Mouse (Mus musculus): ENCODE measurements at regions not wholly inside any gene's neighbourhood (a gene's known extent, or its start where the extent isn't known, plus 50 kb on each side); places are given as distances from the start of the nearest gene placed in this dataset.

- H3K4me3 ChIP-seq = no peak overlapping the region
- no peak overlapping the region for H3K9ac ChIP-seq
- no peaks in the 10 kb centered on the region for H3K9me3 ChIP-seq
- no peak overlapping the region for H3K4me2 ChIP-seq
- H3K36me3 ChIP-seq = no peaks in the 10 kb centered on the region
- 4% methylated on average over 3 of the region's 3 CpGs for WGBS
- peaks cover 6% of the 10 kb centered on the region for H3K4me1 ChIP-seq (replicated peaks)
- H3K27ac ChIP-seq (replicated peaks) = no peak overlapping the region
- H3K27me3 ChIP-seq = no peaks in the 10 kb centered on the region
- ATAC-seq (ENCODE audit: low read depth) = peak; percentile 27; the same call in 1 of the 2 replicates
These were observed 619.3 kb downstream of the Slc22a22 start for GRCm38 (mm10) chr15:56858134-56858533.

- no peaks in the 10 kb centered on the region for H3K36me3 ChIP-seq
- WGBS = 4% methylated on average over 2 of the region's 2 CpGs
- H3K4me3 ChIP-seq = no peak overlapping the region
- no peaks in the 10 kb centered on the region for H3K27me3 ChIP-seq
- ATAC-seq (ENCODE audit: low read depth) = no peak
- H3K9me3 ChIP-seq = no peaks in the 10 kb centered on the region
- H3K27ac ChIP-seq (replicated peaks) = no peak overlapping the region
- H3K4me1 ChIP-seq (replicated peaks) = peaks cover 6% of the 10 kb centered on the region
- H3K9ac ChIP-seq = no peak overlapping the region
- no peak overlapping the region for H3K4me2 ChIP-seq
These were observed 621.4 kb downstream of the Slc22a22 start for GRCm38 (mm10) chr15:56856057-56856456.

GRCm38 (mm10) chr15:56853106-56853505 is 624.3 kb downstream of the Slc22a22 start:
- Histone ChIP-seq H3K4me1 (replicated peaks) (peaks cover under 1% of the 10 kb centered on the region), H3K4me3 (no peak overlapping the region), H3K9me3 (no peaks in the 10 kb centered on the region), H3K4me2 (no peak overlapping the region), H3K9ac (no peak overlapping the region), H3K27ac (replicated peaks) (no peak overlapping the region), H3K36me3 (no peaks in the 10 kb centered on the region), H3K27me3 (no peaks in the 10 kb centered on the region)
- 71% methylated on average over 5 of the region's 5 CpGs for WGBS
- no peak for ATAC-seq (ENCODE audit: low read depth)

- no peak overlapping the region for H3K9ac ChIP-seq
- H3K36me3 ChIP-seq = no peaks in the 10 kb centered on the region
- no peak overlapping the region for H3K4me3 ChIP-seq
- 61% methylated on average over 6 of the region's 6 CpGs for WGBS
- H3K27me3 ChIP-seq = no peaks in the 10 kb centered on the region
- H3K27ac ChIP-seq (replicated peaks) = no peak overlapping the region
- ATAC-seq (ENCODE audit: low read depth) = no peak
- no peaks in the 10 kb centered on the region for H3K9me3 ChIP-seq
- H3K4me1 ChIP-seq (replicated peaks) = no peaks in the 10 kb centered on the region
- no peak overlapping the region for H3K4me2 ChIP-seq
These were observed 629.8 kb downstream of the Slc22a22 start for GRCm38 (mm10) chr15:56847469-56848128.

GRCm38 (mm10) chr15:56844574-56844973 is 632.9 kb downstream of the Slc22a22 start:
- ATAC-seq (ENCODE audit: low read depth) = no peak
- H3K9ac ChIP-seq = no peak overlapping the region
- H3K9me3 ChIP-seq = no peaks in the 10 kb centered on the region
- H3K4me1 ChIP-seq (replicated peaks) = no peaks in the 10 kb centered on the region
- WGBS = 83% methylated on average over 1 of the region's 1 CpGs
- no peak overlapping the region for H3K4me2 ChIP-seq
- no peak overlapping the region for H3K4me3 ChIP-seq
- no peak overlapping the region for H3K27ac ChIP-seq (replicated peaks)
- H3K27me3 ChIP-seq = no peaks in the 10 kb centered on the region
- H3K36me3 ChIP-seq = no peaks in the 10 kb centered on the region

- no peak overlapping the region for H3K4me2 ChIP-seq
- no peaks in the 10 kb centered on the region for H3K4me1 ChIP-seq (replicated peaks)
- H3K27me3 ChIP-seq = no peaks in the 10 kb centered on the region
- H3K9ac ChIP-seq = no peak overlapping the region
- WGBS = 91% methylated on average over 3 of the region's 3 CpGs
- H3K9me3 ChIP-seq = no peaks in the 10 kb centered on the region
- no peak for ATAC-seq (ENCODE audit: low read depth)
- no peak overlapping the region for H3K4me3 ChIP-seq
- no peaks in the 10 kb centered on the region for H3K36me3 ChIP-seq
- no peak overlapping the region for H3K27ac ChIP-seq (replicated peaks)
These were observed 635.9 kb downstream of the Slc22a22 start for GRCm38 (mm10) chr15:56841516-56841915.

- H3K9me3 ChIP-seq = no peaks in the 10 kb centered on the region
- no peak overlapping the region for H3K4me2 ChIP-seq
- no peak overlapping the region for H3K4me3 ChIP-seq
- no peaks in the 10 kb centered on the region for H3K27me3 ChIP-seq
- H3K27ac ChIP-seq (replicated peaks) = no peak overlapping the region
- ATAC-seq (ENCODE audit: low read depth) = no peak
- H3K4me1 ChIP-seq (replicated peaks) = no peaks in the 10 kb centered on the region
- no peak overlapping the region for H3K9ac ChIP-seq
- WGBS = 98% methylated on average over 1 of the region's 1 CpGs
- no peaks in the 10 kb centered on the region for H3K36me3 ChIP-seq
These were observed 640.1 kb downstream of the Slc22a22 start for GRCm38 (mm10) chr15:56837292-56837691.

GRCm38 (mm10) chr15:56834621-56835020 is 642.8 kb downstream of the Slc22a22 start:
- WGBS = 95% methylated on average over 2 of the region's 2 CpGs
- no peak overlapping the region for H3K27ac ChIP-seq (replicated peaks)
- no peak overlapping the region for H3K4me2 ChIP-seq
- H3K27me3 ChIP-seq = no peaks in the 10 kb centered on the region
- H3K4me1 ChIP-seq (replicated peaks) = no peaks in the 10 kb centered on the region
- no peak overlapping the region for H3K4me3 ChIP-seq
- ATAC-seq (ENCODE audit: low read depth) = no peak
- H3K9me3 ChIP-seq = no peaks in the 10 kb centered on the region
- no peak overlapping the region for H3K9ac ChIP-seq
- H3K36me3 ChIP-seq = no peaks in the 10 kb centered on the region

- no peaks in the 10 kb centered on the region for H3K27me3 ChIP-seq
- no peak overlapping the region for H3K27ac ChIP-seq (replicated peaks)
- H3K9ac ChIP-seq = no peak overlapping the region
- no peaks in the 10 kb centered on the region for H3K36me3 ChIP-seq
- no peaks in the 10 kb centered on the region for H3K9me3 ChIP-seq
- H3K4me2 ChIP-seq = no peak overlapping the region
- ATAC-seq (ENCODE audit: low read depth) = no peak
- no peak overlapping the region for H3K4me3 ChIP-seq
- 93% methylated on average over 7 of the region's 7 CpGs for WGBS
- no peaks in the 10 kb centered on the region for H3K4me1 ChIP-seq (replicated peaks)
These were observed 644.8 kb downstream of the Slc22a22 start for GRCm38 (mm10) chr15:56832666-56833065.

- ATAC-seq (ENCODE audit: low read depth) = no peak
- Histone ChIP-seq H3K4me3 (no peak overlapping the region), H3K4me1 (replicated peaks) (0 out of 2 replicates have a peak, but pooled peaks cover 8% of the 10 kb centered on the region), H3K36me3 (no peaks in the 10 kb centered on the region), H3K9ac (no peak overlapping the region), H3K27me3 (no peaks in the 10 kb centered on the region), H3K9me3 (no peaks in the 10 kb centered on the region), H3K27ac (replicated peaks) (no peak overlapping the region), H3K4me2 (no peak overlapping the region)
- WGBS = 82% methylated on average over 8 of the region's 8 CpGs
These were observed 656.3 kb downstream of the Slc22a22 start for GRCm38 (mm10) chr15:56820977-56821579.

- Histone ChIP-seq H3K4me1 (replicated peaks) (0 out of 2 replicates have a peak, but pooled peaks cover 8% of the 10 kb centered on the region), H3K27ac (replicated peaks) (no peak overlapping the region), H3K27me3 (no peaks in the 10 kb centered on the region), H3K9ac (no peak overlapping the region), H3K4me2 (no peak overlapping the region), H3K4me3 (no peak overlapping the region), H3K9me3 (no peaks in the 10 kb centered on the region), H3K36me3 (no peaks in the 10 kb centered on the region)
- 79% methylated on average over 4 of the region's 4 CpGs for WGBS
- ATAC-seq (ENCODE audit: low read depth) = no peak
These were observed 657.0 kb downstream of the Slc22a22 start for GRCm38 (mm10) chr15:56820256-56820976.

GRCm38 (mm10) chr15:56818158-56818690 is 659.2 kb downstream of the Slc22a22 start:
- Histone ChIP-seq H3K4me1 (replicated peaks) (0 out of 2 replicates have a peak, but pooled peaks cover 8% of the 10 kb centered on the region), H3K27me3 (no peaks in the 10 kb centered on the region), H3K4me3 (no peak overlapping the region), H3K27ac (replicated peaks) (no peak overlapping the region), H3K36me3 (no peaks in the 10 kb centered on the region), H3K9me3 (no peaks in the 10 kb centered on the region), H3K9ac (no peak overlapping the region), H3K4me2 (no peak overlapping the region)
- 60% methylated on average over 4 of the region's 4 CpGs for WGBS
- ATAC-seq (ENCODE audit: low read depth) = no peak

All from neural tube, embryonic 13.5 days (tissue).